Mouse (Mus musculus): ENCODE data around the gene Lmntd1.

DNA sequence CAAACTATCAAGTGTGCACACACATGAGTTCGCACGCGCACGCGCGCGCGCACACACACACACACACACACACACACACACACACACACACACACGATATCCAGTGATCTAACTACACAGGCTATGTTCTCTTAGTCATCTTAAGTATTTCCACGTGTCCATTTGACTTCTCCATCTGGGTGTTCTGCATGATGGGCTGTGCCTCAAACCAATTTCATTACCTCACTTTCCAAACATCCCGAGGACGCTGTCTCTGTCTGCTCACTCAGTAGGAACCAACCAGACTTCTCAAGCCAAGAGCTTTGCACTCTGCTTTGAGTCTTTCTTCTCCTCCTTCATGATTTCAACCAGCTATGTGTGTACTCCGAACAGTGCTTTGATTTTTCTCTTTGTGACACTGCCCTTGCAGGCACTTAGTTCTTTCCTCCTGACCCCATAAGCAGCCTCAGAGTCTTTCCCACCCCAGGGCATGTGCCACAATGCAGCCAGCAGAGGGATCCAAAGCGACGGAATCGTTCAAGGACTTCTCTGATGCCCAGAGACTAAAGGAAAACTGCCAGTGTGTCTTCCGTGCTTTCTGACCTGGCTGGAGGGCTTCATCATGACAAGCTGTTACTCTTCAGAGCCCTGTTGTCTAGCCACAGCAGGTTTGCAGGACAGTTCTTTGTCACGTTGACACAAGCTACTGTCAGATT, 172.6 kb downstream of the Lmntd1 start:
- TF ChIP-seq CTCF (IDR thresholded peaks at IDR 0.05; ENCODE audit: insufficient read depth, low read depth, low read length) (peak; percentile 75), POLR2A (IDR thresholded peaks at IDR 0.05; ENCODE audit: insufficient read depth, low read depth, low read length) (no peak)

All from olfactory bulb, adult 2 months (tissue).